Mouse (Mus musculus): ENCODE results near the gene Ankrd36. TPM values are rescaled to one million over a fixed set of nuclear protein-coding genes. Genes with fewer than 3 reads are reported as not detected.

The Ankrd36 gene
- polyA plus RNA-seq, 1 experiment from 2014 or later, result not detected

- Histone ChIP-seq H3K4me2 (ENCODE audit: low read length) (no peak overlapping the region), H3K4me3 (ENCODE audit: low read depth, low read length) (no peak overlapping the region), H3K9me3 (replicated peaks; ENCODE audit: control insufficient read depth, low read length) (no peaks in the 10 kb centered on the region), H3K4me1 (ENCODE audit: control insufficient read depth, insufficient read depth, low read length) (no peaks in the 10 kb centered on the region), H3K27me3 (replicated peaks; ENCODE audit: control insufficient read depth, insufficient read depth, low read length) (no peaks in the 10 kb centered on the region), H3K9ac (ENCODE audit: low read length) (no peak overlapping the region), H3K36me3 (ENCODE audit: control insufficient read depth, insufficient read depth, low read length) (no peaks in the 10 kb centered on the region), H3K27ac (ENCODE audit: low read depth, low read length) (no peak overlapping the region)
- DNase-seq (ENCODE audit: low spot score) (peak; percentile 11), ATAC-seq (no peak)
- WGBS, result 70% methylated on average over 7 of the region's 7 CpGs
Observed at GRCm38 (mm10) chr11:5650321-5650720, 80.8 kb downstream of the Ankrd36 start.

GRCm38 (mm10) chr11:5682541-5682940, 113.1 kb downstream of the Ankrd36 start:
- Histone ChIP-seq H3K27me3 (replicated peaks; ENCODE audit: control insufficient read depth, insufficient read depth, low read length) (no peaks in the 10 kb centered on the region), H3K4me3 (ENCODE audit: low read depth, low read length) (no peak overlapping the region), H3K9me3 (replicated peaks; ENCODE audit: control insufficient read depth, low read length) (no peaks in the 10 kb centered on the region), H3K9ac (ENCODE audit: low read length) (no peak overlapping the region), H3K4me1 (ENCODE audit: control insufficient read depth, insufficient read depth, low read length) (no peaks in the 10 kb centered on the region), H3K27ac (ENCODE audit: low read depth, low read length) (no peak overlapping the region), H3K4me2 (ENCODE audit: low read length) (no peak overlapping the region), H3K36me3 (ENCODE audit: control insufficient read depth, insufficient read depth, low read length) (no peaks in the 10 kb centered on the region)
- no peak for DNase-seq (ENCODE audit: low spot score)
- WGBS, result 71% methylated on average over 6 of the region's 6 CpGs
- no peak for ATAC-seq

GRCm38 (mm10) chr11:5684283-5684682, 114.8 kb downstream of the Ankrd36 start:
- Histone ChIP-seq H3K9ac (ENCODE audit: low read length) (no peak overlapping the region), H3K4me3 (ENCODE audit: low read depth, low read length) (no peak overlapping the region), H3K9me3 (replicated peaks; ENCODE audit: control insufficient read depth, low read length) (no peaks in the 10 kb centered on the region), H3K27me3 (replicated peaks; ENCODE audit: control insufficient read depth, insufficient read depth, low read length) (no peaks in the 10 kb centered on the region), H3K36me3 (ENCODE audit: control insufficient read depth, insufficient read depth, low read length) (no peaks in the 10 kb centered on the region), H3K27ac (ENCODE audit: low read depth, low read length) (no peak overlapping the region), H3K4me1 (ENCODE audit: control insufficient read depth, insufficient read depth, low read length) (no peaks in the 10 kb centered on the region), H3K4me2 (ENCODE audit: low read length) (no peak overlapping the region)
- ATAC-seq (no peak), DNase-seq (ENCODE audit: low spot score) (no peak)
- WGBS, result 41% methylated on average over 7 of the region's 7 CpGs

GRCm38 (mm10) chr11:5691775-5692174, 122.3 kb downstream of the Ankrd36 start:
- DNase-seq (ENCODE audit: low spot score) (peak; percentile 45), ATAC-seq (no peak)
- Histone ChIP-seq H3K4me2 (ENCODE audit: low read length) (no peak overlapping the region), H3K9ac (ENCODE audit: low read length) (no peak overlapping the region), H3K9me3 (replicated peaks; ENCODE audit: control insufficient read depth, low read length) (no peaks in the 10 kb centered on the region), H3K27ac (ENCODE audit: low read depth, low read length) (no peak overlapping the region), H3K27me3 (replicated peaks; ENCODE audit: control insufficient read depth, insufficient read depth, low read length) (no peaks in the 10 kb centered on the region), H3K4me3 (ENCODE audit: low read depth, low read length) (no peak overlapping the region), H3K36me3 (ENCODE audit: control insufficient read depth, insufficient read depth, low read length) (no peaks in the 10 kb centered on the region), H3K4me1 (ENCODE audit: control insufficient read depth, insufficient read depth, low read length) (no peaks in the 10 kb centered on the region)
- WGBS, result 41% methylated on average over 7 of the region's 7 CpGs

- no peak for ATAC-seq
- Histone ChIP-seq H3K4me2 (ENCODE audit: low read length) (no peak overlapping the region), H3K4me3 (ENCODE audit: low read depth, low read length) (no peak overlapping the region), H3K9ac (ENCODE audit: low read length) (no peak overlapping the region), H3K9me3 (replicated peaks; ENCODE audit: control insufficient read depth, low read length) (no peaks in the 10 kb centered on the region), H3K27me3 (replicated peaks; ENCODE audit: control insufficient read depth, insufficient read depth, low read length) (no peaks in the 10 kb centered on the region), H3K27ac (ENCODE audit: low read depth, low read length) (no peak overlapping the region), H3K4me1 (ENCODE audit: control insufficient read depth, insufficient read depth, low read length) (no peaks in the 10 kb centered on the region), H3K36me3 (ENCODE audit: control insufficient read depth, insufficient read depth, low read length) (peaks cover 20% of the 10 kb centered on the region)
- 93% methylated on average over 7 of the region's 7 CpGs for WGBS
- no peak for DNase-seq (ENCODE audit: low spot score)
Observed at GRCm38 (mm10) chr11:5700808-5701207, 131.3 kb downstream of the Ankrd36 start.

GRCm38 (mm10) chr11:5701300-5701699, 131.8 kb downstream of the Ankrd36 start:
- ATAC-seq (no peak), DNase-seq (ENCODE audit: low spot score) (no peak)
- H3K27me3 ChIP-seq (replicated peaks; ENCODE audit: control insufficient read depth, insufficient read depth, low read length), result no peaks in the 10 kb centered on the region
- peaks cover 20% of the 10 kb centered on the region for H3K36me3 ChIP-seq (ENCODE audit: control insufficient read depth, insufficient read depth, low read length)
- no peaks in the 10 kb centered on the region for H3K4me1 ChIP-seq (ENCODE audit: control insufficient read depth, insufficient read depth, low read length)
- no peak overlapping the region for H3K4me3 ChIP-seq (ENCODE audit: low read depth, low read length)
- H3K9ac ChIP-seq (ENCODE audit: low read length), result no peak overlapping the region
- no peaks in the 10 kb centered on the region for H3K9me3 ChIP-seq (replicated peaks; ENCODE audit: control insufficient read depth, low read length)
- no peak overlapping the region for H3K27ac ChIP-seq (ENCODE audit: low read depth, low read length)
- WGBS, result 55% methylated on average over 2 of the region's 2 CpGs
- no peak overlapping the region for H3K4me2 ChIP-seq (ENCODE audit: low read length)

- Histone ChIP-seq H3K27ac (ENCODE audit: low read depth, low read length) (no peak overlapping the region), H3K4me1 (ENCODE audit: control insufficient read depth, insufficient read depth, low read length) (no peaks in the 10 kb centered on the region), H3K9me3 (replicated peaks; ENCODE audit: control insufficient read depth, low read length) (no peaks in the 10 kb centered on the region), H3K36me3 (ENCODE audit: control insufficient read depth, insufficient read depth, low read length) (peaks cover 20% of the 10 kb centered on the region), H3K4me2 (ENCODE audit: low read length) (no peak overlapping the region), H3K9ac (ENCODE audit: low read length) (no peak overlapping the region), H3K27me3 (replicated peaks; ENCODE audit: control insufficient read depth, insufficient read depth, low read length) (no peaks in the 10 kb centered on the region), H3K4me3 (ENCODE audit: low read depth, low read length) (no peak overlapping the region)
- DNase-seq (ENCODE audit: low spot score) (no peak), ATAC-seq (no peak)
- WGBS, result 96% methylated on average over 1 of the region's 1 CpGs
Observed at GRCm38 (mm10) chr11:5701821-5702220, 132.3 kb downstream of the Ankrd36 start.

GRCm38 (mm10) chr11:5702271-5702956, 132.9 kb downstream of the Ankrd36 start:
- WGBS, result 63% methylated on average over 5 of the region's 5 CpGs
- no peak for DNase-seq (ENCODE audit: low spot score)
- H3K4me1 ChIP-seq (ENCODE audit: control insufficient read depth, insufficient read depth, low read length), result no peaks in the 10 kb centered on the region
- H3K4me3 ChIP-seq (ENCODE audit: low read depth, low read length), result no peak overlapping the region
- H3K36me3 ChIP-seq (ENCODE audit: control insufficient read depth, insufficient read depth, low read length), result peaks cover 20% of the 10 kb centered on the region
- no peak overlapping the region for H3K4me2 ChIP-seq (ENCODE audit: low read length)
- H3K27me3 ChIP-seq (replicated peaks; ENCODE audit: control insufficient read depth, insufficient read depth, low read length), result no peaks in the 10 kb centered on the region
- H3K9me3 ChIP-seq (replicated peaks; ENCODE audit: control insufficient read depth, low read length), result no peaks in the 10 kb centered on the region
- H3K27ac ChIP-seq (ENCODE audit: low read depth, low read length), result no peak overlapping the region
- no peak overlapping the region for H3K9ac ChIP-seq (ENCODE audit: low read length)
- ATAC-seq, result no peak

GRCm38 (mm10) chr11:5702957-5703332, 133.5 kb downstream of the Ankrd36 start:
- no peak for ATAC-seq
- DNase-seq (ENCODE audit: low spot score), result no peak
- Histone ChIP-seq H3K27me3 (replicated peaks; ENCODE audit: control insufficient read depth, insufficient read depth, low read length) (no peaks in the 10 kb centered on the region), H3K27ac (ENCODE audit: low read depth, low read length) (no peak overlapping the region), H3K4me3 (ENCODE audit: low read depth, low read length) (no peak overlapping the region), H3K4me1 (ENCODE audit: control insufficient read depth, insufficient read depth, low read length) (no peaks in the 10 kb centered on the region), H3K36me3 (ENCODE audit: control insufficient read depth, insufficient read depth, low read length) (peaks cover 20% of the 10 kb centered on the region), H3K9me3 (replicated peaks; ENCODE audit: control insufficient read depth, low read length) (no peaks in the 10 kb centered on the region), H3K4me2 (ENCODE audit: low read length) (no peak overlapping the region), H3K9ac (ENCODE audit: low read length) (no peak overlapping the region)
- 78% methylated on average over 6 of the region's 6 CpGs for WGBS

All from forebrain, embryonic 14.5 days (tissue).